13 mouse cellular contexts compared by ENCODE assay signal in genomic region chr3:65581596-65581995, GRCm38 (mm10). TPM values are rescaled to one million over a fixed set of nuclear protein-coding genes. Genes with fewer than 3 reads are reported as not detected.
DNase-seq lines count a peak whose midpoint lies in the region; ATAC-seq and TF ChIP-seq lines count a peak whose summit lies in the region.
"Had no signal": no experiment of that assay in that cellular context is flagged by ENCODE, and none has a peak within 500 bp of the region (broad histone marks: within the 10 kb centered on the region; RNA-seq: fewer than 3 reads in every experiment).

No protein-coding gene starts in this region.

- no peak overlapping the region for H3K27ac ChIP-seq in liver, adult 2 months (replicated peaks; ENCODE audit: insufficient read depth, low read depth, low read length)
- no peak overlapping the region for H3K27ac ChIP-seq in liver, embryonic 11.5 days (ENCODE audit: low read depth, low read length)
- H3K27ac ChIP-seq: stomach, embryonic 15.5 days had no signal

- H3K4me1 ChIP-seq in liver, adult 2 months (ENCODE audit: control insufficient read depth, insufficient read depth, low read length), result peaks cover 15% of the 10 kb centered on the region
- H3K4me1 ChIP-seq in liver, embryonic 11.5 days (replicated peaks; ENCODE audit: control insufficient read depth, insufficient read depth, low read length), result peaks cover 7% of the 10 kb centered on the region; the same call in 1 of the 2 replicates
- H3K4me1 ChIP-seq: stomach, embryonic 15.5 days had no signal

- no peak for ATAC-seq in liver, embryonic 11.5 days (replicated peaks; ENCODE audit: low FRiP score)
- 0 out of 2 replicates have a peak, but pooled peaks have one; percentile 47 for ATAC-seq in megakaryocyte-erythroid progenitor cell, adult 5-6 weeks (replicated peaks; ENCODE audit: low FRiP score, low TSS enrichment, poor library complexity, severe bottlenecking)
- ATAC-seq: liver, postnatal 0 days had no signal

- peak; percentile 86 for DNase-seq in liver, adult 2 months (ENCODE audit: extremely low read depth, low read depth, low spot score)
- no peak for DNase-seq in liver, embryonic 11.5 days (ENCODE audit: low spot score)
- DNase-seq in Muller cell, postnatal 12 days (ENCODE audit: inconsistent ontology term), result peak; percentile 55
- peak; percentile 12 to 27 for DNase-seq in cerebellum, adult 18-20 months
- no peak for DNase-seq in testis, postnatal 14 days (ENCODE audit: low spot score)
- DNase-seq in liver, result no peak
- DNase-seq in gastrocnemius, adult 18-20 months (ENCODE audit: low spot score), result no peak
- DNase-seq: kidney, adult 9 months; liver, postnatal 0 days; right cerebral cortex, postnatal 14 days had no signal

- 15% methylated on average over 4 of the region's 4 CpGs for WGBS in liver, adult 2 months
- WGBS in liver, embryonic 11.5 days, result 81% methylated on average over 4 of the region's 4 CpGs

- H3K36me3 ChIP-seq in liver, adult 2 months (ENCODE audit: control insufficient read depth, insufficient read depth, low read length), result no peaks in the 10 kb centered on the region
- no peaks in the 10 kb centered on the region for H3K36me3 ChIP-seq in liver, embryonic 11.5 days (ENCODE audit: control insufficient read depth, insufficient read depth, low read length)
- H3K36me3 ChIP-seq: G1E; stomach, embryonic 15.5 days had no signal

- H3K9ac ChIP-seq in liver, adult 2 months (ENCODE audit: low read depth, low read length), result no peak overlapping the region
- no peak overlapping the region for H3K9ac ChIP-seq in liver, embryonic 11.5 days (ENCODE audit: low read depth, low read length)
- H3K9ac ChIP-seq: liver, postnatal 0 days; stomach, embryonic 15.5 days had no signal

- H3K9me3 ChIP-seq in liver, embryonic 11.5 days (ENCODE audit: control insufficient read depth, low read length), result no peaks in the 10 kb centered on the region
- H3K9me3 ChIP-seq: G1E; stomach, embryonic 15.5 days had no signal

- TF ChIP-seq CTCF in liver, adult 2 months (IDR thresholded peaks at IDR 0.05; ENCODE audit: low read depth, low read length), result no peak

- H3K4me2 ChIP-seq in liver, embryonic 11.5 days, result no peak overlapping the region
- H3K4me2 ChIP-seq: stomach, embryonic 15.5 days had no signal

- no peak for TF ChIP-seq POLR2A in liver, adult 2 months (IDR thresholded peaks at IDR 0.05; ENCODE audit: extremely low read depth, insufficient read depth, low read length)

- no peaks in the 10 kb centered on the region for H3K79me2 ChIP-seq in liver, adult 2 months (ENCODE audit: control insufficient read depth, insufficient read depth, low read length)

- no peak overlapping the region for H3K4me3 ChIP-seq in liver, adult 2 months (ENCODE audit: insufficient read depth, low read depth, low read length)
- H3K4me3 ChIP-seq in liver, embryonic 11.5 days (ENCODE audit: low read depth, low read length), result no peak overlapping the region
- H3K4me3 ChIP-seq: stomach, embryonic 15.5 days had no signal

- H3K27me3 ChIP-seq in liver, adult 2 months (ENCODE audit: control insufficient read depth, insufficient read depth, low read length), result no peaks in the 10 kb centered on the region
- no peaks in the 10 kb centered on the region for H3K27me3 ChIP-seq in liver, embryonic 11.5 days (replicated peaks; ENCODE audit: control insufficient read depth, insufficient read depth, low read length)
- H3K27me3 ChIP-seq: stomach, embryonic 15.5 days had no signal

RNA-seq across cellular contexts. Expression of gene Tiparp, which starts 53.4 kb away (rescaled TPM):
- 6.0 and 6.5 TPM in 2 replicates for total RNA-seq in liver, adult 2 months (2014; rRNA removed)
- 0.91 and 1.1 TPM in 2 replicates for polyA plus RNA-seq in liver, adult 2 months (2012; rRNA removed)
- 18.0 and 20.9 TPM in 2 replicates for polyA plus RNA-seq in liver, embryonic 11.5 days (2014; fragmentation: Nextera tagmentation; extraction: Ambion mirVana)
- total RNA-seq in megakaryocyte-erythroid progenitor cell, adult 5-6 weeks (2014; fragmentation: Nextera tagmentation), result 3.5 and 6.9 TPM in 2 replicates
- 8.3 and 17.0 TPM in 2 replicates for total RNA-seq in megakaryocyte-erythroid progenitor cell, adult 5-6 weeks (2017)
- 10 to 100 TPM; 14.0 to 41.9 TPM for total RNA-seq in gastrocnemius, adult 18-20 months (2021)

Comparison
In these comparisons a context has a peak if more than half of its experiments do, and no peak if none do; other contexts are left out.
1. DNase-seq: peak in liver, adult 2 months (single experiment), Muller cell, postnatal 12 days (single experiment) and cerebellum, adult 18-20 months (2 of 2); none in liver, embryonic 11.5 days (single experiment), testis, postnatal 14 days (single experiment), liver (single experiment) and gastrocnemius, adult 18-20 months (single experiment).